Comparison of ENCODE assay signal across 8 mouse cellular contexts in the genomic region with DNA sequence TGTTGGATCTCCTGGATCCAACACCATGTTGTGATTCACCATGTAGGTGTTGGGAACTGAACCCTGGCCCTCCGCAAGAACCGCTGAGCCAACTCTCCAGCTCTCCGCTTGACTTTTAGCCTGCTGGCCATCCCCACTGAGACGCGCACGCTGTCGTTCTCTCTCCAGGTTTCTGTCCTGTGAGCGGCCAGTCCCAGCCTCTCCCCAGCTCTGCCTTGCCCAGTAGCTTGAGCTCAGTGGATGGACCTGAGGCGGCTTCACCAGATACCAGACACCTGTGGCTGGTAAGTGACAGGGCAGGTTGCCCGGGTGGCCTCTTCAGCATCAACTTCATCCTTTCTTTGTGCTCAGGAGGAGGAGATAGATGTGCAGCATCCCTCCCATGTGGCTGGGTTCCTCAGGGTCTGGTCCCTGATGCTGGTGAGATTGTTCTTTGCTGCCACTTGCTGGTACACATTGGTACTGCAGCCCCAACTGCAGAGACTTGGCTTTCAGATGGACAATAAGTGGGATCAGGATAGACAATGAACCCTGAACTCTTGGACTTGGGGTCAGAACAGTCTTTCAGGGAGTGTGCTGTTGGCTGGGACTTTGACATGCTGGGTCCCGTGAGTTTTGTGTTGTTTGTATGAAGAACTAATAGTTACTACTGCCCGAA. TPM values are rescaled to one million over a fixed set of nuclear protein-coding genes. Genes with fewer than 3 reads are reported as not detected.
DNase-seq lines count a peak whose midpoint lies in the region; ATAC-seq lines count a peak whose summit lies in the region.

No protein-coding gene starts in this region.

- no peaks in the 10 kb centered on the region for H3K36me3 ChIP-seq in kidney, embryonic 16.5 days (ENCODE audit: insufficient read depth, low read length)
- no peaks in the 10 kb centered on the region; the same call in 1 of the 2 replicates for H3K36me3 ChIP-seq in liver, embryonic 11.5 days (ENCODE audit: control insufficient read depth, insufficient read depth, low read length)
- H3K36me3 ChIP-seq in stomach, embryonic 16.5 days (ENCODE audit: control insufficient read depth, insufficient read depth, low read length) = no peaks in the 10 kb centered on the region

- no peak overlapping the region for H3K4me3 ChIP-seq in kidney, embryonic 16.5 days (ENCODE audit: low read length)
- H3K4me3 ChIP-seq in liver, embryonic 11.5 days (ENCODE audit: low read depth, low read length) = no peak overlapping the region
- H3K4me3 ChIP-seq in stomach, embryonic 16.5 days (replicated peaks; ENCODE audit: low read length) = no peak overlapping the region

- intact Hi-C loops in gastrocnemius, postnatal 36 days (cut with DNase I) = loop anchor here (2.0 kb wide), 1 partner anchor 38 kb away; no protein-coding TSS in a partner anchor

- DNase-seq in A20 (ENCODE audit: low read depth, low spot score) = peak; percentile 74
- DNase-seq in adrenal gland, postnatal 10 days = peak; percentile 86
- peak; percentile 68 for DNase-seq in embryo, embryonic 11.5 days (ENCODE audit: low read depth, low spot score)
- DNase-seq in gastrocnemius, postnatal 36 days = peak; percentile 49 to 68
- DNase-seq in liver, embryonic 11.5 days (ENCODE audit: low spot score) = peak; percentile 78
- DNase-seq in neural tube, embryonic 10.5 days (ENCODE audit: extremely low spot score, low spot score) = peak; percentile 86

- H3K27me3 ChIP-seq in kidney, embryonic 16.5 days (ENCODE audit: insufficient read depth, low read length) = no peaks in the 10 kb centered on the region
- no peaks in the 10 kb centered on the region for H3K27me3 ChIP-seq in liver, embryonic 11.5 days (replicated peaks; ENCODE audit: control insufficient read depth, insufficient read depth, low read length)
- H3K27me3 ChIP-seq in stomach, embryonic 16.5 days (ENCODE audit: control insufficient read depth, insufficient read depth, low read length) = no peaks in the 10 kb centered on the region

- ATAC-seq in kidney, embryonic 16.5 days (ENCODE audit: low FRiP score, low TSS enrichment) = peak; percentile 42; the same call in 1 of the 2 replicates
- peak; percentile 47 for ATAC-seq in liver, embryonic 11.5 days (replicated peaks; ENCODE audit: low FRiP score)
- ATAC-seq in stomach, embryonic 16.5 days (ENCODE audit: insufficient read depth, low FRiP score) = peak; percentile 33; the same call in 1 of the 2 replicates

- no peaks in the 10 kb centered on the region for H3K4me1 ChIP-seq in kidney, embryonic 16.5 days (ENCODE audit: insufficient read depth, low read length)
- H3K4me1 ChIP-seq in liver, embryonic 11.5 days (replicated peaks; ENCODE audit: control insufficient read depth, insufficient read depth, low read length) = no peaks in the 10 kb centered on the region
- no peaks in the 10 kb centered on the region for H3K4me1 ChIP-seq in stomach, embryonic 16.5 days (ENCODE audit: control insufficient read depth, insufficient read depth, low read length)

- H3K9me3 ChIP-seq in kidney, embryonic 16.5 days (ENCODE audit: low read length) = no peaks in the 10 kb centered on the region
- no peaks in the 10 kb centered on the region for H3K9me3 ChIP-seq in liver, embryonic 11.5 days (ENCODE audit: control insufficient read depth, low read length)
- H3K9me3 ChIP-seq in stomach, embryonic 16.5 days (replicated peaks; ENCODE audit: control insufficient read depth, low read length) = no peaks in the 10 kb centered on the region

- no peak overlapping the region for H3K27ac ChIP-seq in kidney, embryonic 16.5 days (ENCODE audit: low read length)
- H3K27ac ChIP-seq in liver, embryonic 11.5 days (ENCODE audit: low read depth, low read length) = no peak overlapping the region
- no peak overlapping the region for H3K27ac ChIP-seq in stomach, embryonic 16.5 days (ENCODE audit: low read length)

- WGBS in kidney, embryonic 16.5 days = 52% methylated on average over 12 of the region's 12 CpGs
- WGBS in liver, embryonic 11.5 days = 41% methylated on average over 12 of the region's 12 CpGs
- WGBS in stomach, embryonic 16.5 days = 47% methylated on average over 12 of the region's 12 CpGs

- no peak overlapping the region for H3K9ac ChIP-seq in kidney, embryonic 16.5 days (replicated peaks; ENCODE audit: low read length)
- H3K9ac ChIP-seq in liver, embryonic 11.5 days (ENCODE audit: low read depth, low read length) = no peak overlapping the region
- H3K9ac ChIP-seq in stomach, embryonic 16.5 days (ENCODE audit: low read length) = no peak overlapping the region

- H3K4me2 ChIP-seq in kidney, embryonic 16.5 days (replicated peaks; ENCODE audit: low read depth, low read length) = no peak overlapping the region
- no peak overlapping the region for H3K4me2 ChIP-seq in liver, embryonic 11.5 days
- no peak overlapping the region for H3K4me2 ChIP-seq in stomach, embryonic 16.5 days (ENCODE audit: low read depth, low read length)

RNA-seq across cellular contexts. Expression of gene Tcf25, which starts 12.3 kb away (rescaled TPM):
- 100 to 1,000 TPM; 177 TPM for total RNA-seq in adrenal gland, postnatal 10 days (2021)
- 100 to 1,000 TPM; 136 to 137 TPM for total RNA-seq in gastrocnemius, postnatal 36 days (2021)
- polyA plus RNA-seq in kidney, embryonic 16.5 days (2015; fragmentation: Nextera tagmentation; extraction: Ambion mirVana) = 168 and 175 TPM in 2 replicates
- 136 and 147 TPM in 2 replicates for polyA plus RNA-seq in liver, embryonic 11.5 days (2014; fragmentation: Nextera tagmentation; extraction: Ambion mirVana)
- polyA plus RNA-seq in stomach, embryonic 16.5 days (2015; fragmentation: Nextera tagmentation; extraction: Ambion mirVana) = 167 and 177 TPM in 2 replicates

RNA-seq across cellular contexts. Expression of gene Spire2, which starts 28.7 kb away (rescaled TPM):
- total RNA-seq in adrenal gland, postnatal 10 days (2021) = 1 to 10 TPM; 2.0 to 2.5 TPM
- total RNA-seq in gastrocnemius, postnatal 36 days (2021) = under 1 TPM in 1 of 2 experiments, not detected in 1; 0.27 TPM
- polyA plus RNA-seq in kidney, embryonic 16.5 days (2015; fragmentation: Nextera tagmentation; extraction: Ambion mirVana) = 4.9 and 5.4 TPM in 2 replicates
- polyA plus RNA-seq in liver, embryonic 11.5 days (2014; fragmentation: Nextera tagmentation; extraction: Ambion mirVana) = 6.5 and 6.7 TPM in 2 replicates
- polyA plus RNA-seq in stomach, embryonic 16.5 days (2015; fragmentation: Nextera tagmentation; extraction: Ambion mirVana) = 2.7 TPM in 2 replicates

RNA-seq across cellular contexts. Expression of gene Fanca, which starts 42.8 kb away (rescaled TPM):
- total RNA-seq in adrenal gland, postnatal 10 days (2021) = 10 to 100 TPM in 1 of 2 experiments, 1 to 10 TPM in 1; 7.7 to 10.6 TPM
- under 1 TPM; 0.28 to 0.42 TPM for total RNA-seq in gastrocnemius, postnatal 36 days (2021)
- polyA plus RNA-seq in kidney, embryonic 16.5 days (2015; fragmentation: Nextera tagmentation; extraction: Ambion mirVana) = 36.6 and 43.8 TPM in 2 replicates
- 39.7 and 46.8 TPM in 2 replicates for polyA plus RNA-seq in liver, embryonic 11.5 days (2014; fragmentation: Nextera tagmentation; extraction: Ambion mirVana)
- 18.1 and 18.9 TPM in 2 replicates for polyA plus RNA-seq in stomach, embryonic 16.5 days (2015; fragmentation: Nextera tagmentation; extraction: Ambion mirVana)

RNA-seq across cellular contexts. Expression of gene Mc1r, which starts 45.7 kb away (rescaled TPM):
- not detected for total RNA-seq in adrenal gland, postnatal 10 days (2021)
- total RNA-seq in gastrocnemius, postnatal 36 days (2021) = not detected
- polyA plus RNA-seq in kidney, embryonic 16.5 days (2015; fragmentation: Nextera tagmentation; extraction: Ambion mirVana) = not detected in 2 replicates
- 0.04 and 0.06 TPM in 2 replicates for polyA plus RNA-seq in liver, embryonic 11.5 days (2014; fragmentation: Nextera tagmentation; extraction: Ambion mirVana)
- polyA plus RNA-seq in stomach, embryonic 16.5 days (2015; fragmentation: Nextera tagmentation; extraction: Ambion mirVana) = not detected in 2 replicates

RNA-seq across cellular contexts. Expression of gene Tubb3, which starts 50.0 kb away (rescaled TPM):
- 10 to 100 TPM; 29.3 to 74.9 TPM for total RNA-seq in adrenal gland, postnatal 10 days (2021)
- total RNA-seq in gastrocnemius, postnatal 36 days (2021) = under 1 TPM in 1 of 2 experiments, not detected in 1; 0.20 TPM
- 4.8 and 11.2 TPM in 2 replicates for polyA plus RNA-seq in kidney, embryonic 16.5 days (2015; fragmentation: Nextera tagmentation; extraction: Ambion mirVana)
- 6.0 and 6.9 TPM in 2 replicates for polyA plus RNA-seq in liver, embryonic 11.5 days (2014; fragmentation: Nextera tagmentation; extraction: Ambion mirVana)
- 46.7 and 50.2 TPM in 2 replicates for polyA plus RNA-seq in stomach, embryonic 16.5 days (2015; fragmentation: Nextera tagmentation; extraction: Ambion mirVana)
